ENCODE assay signal across 7 mouse cellular contexts in the genomic region with DNA sequence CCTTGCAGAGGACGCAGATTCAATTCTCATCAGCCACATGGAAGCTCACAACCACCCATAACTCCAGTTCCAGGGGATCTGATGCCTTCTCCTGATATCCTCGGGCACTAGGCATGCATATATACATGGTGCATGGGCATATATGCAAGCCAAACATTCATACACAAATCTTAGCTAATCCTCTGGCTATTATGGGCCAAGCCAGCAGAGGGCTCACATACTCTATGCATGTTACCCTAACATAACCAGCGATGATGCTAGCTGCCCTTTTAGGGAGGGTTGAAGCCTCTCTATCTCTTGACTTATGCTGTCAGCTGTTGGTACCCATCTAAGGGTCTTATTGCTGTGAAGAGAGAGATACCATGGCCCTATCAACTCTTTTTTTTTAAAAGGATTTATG. TPM values are rescaled to one million over a fixed set of nuclear protein-coding genes. Genes with fewer than 3 reads are reported as not detected.
DNase-seq lines count a peak whose midpoint lies in the region; ATAC-seq and TF ChIP-seq lines count a peak whose summit lies in the region.

No protein-coding gene starts in this region.

- no peak overlapping the region for H3K4me2 ChIP-seq in midbrain, postnatal 0 days (ENCODE audit: low read depth, low read length, poor library complexity, severe bottlenecking)
- H3K4me2 ChIP-seq in midbrain, embryonic 11.5 days, result no peak overlapping the region

- H3K9ac ChIP-seq in midbrain, postnatal 0 days (replicated peaks; ENCODE audit: low read length, poor library complexity, severe bottlenecking), result no peak overlapping the region
- no peak overlapping the region for H3K9ac ChIP-seq in midbrain, embryonic 11.5 days (ENCODE audit: low read length)

- H3K27me3 ChIP-seq in midbrain, postnatal 0 days (ENCODE audit: insufficient read depth, low read length), result no peaks in the 10 kb centered on the region
- H3K27me3 ChIP-seq in midbrain, embryonic 11.5 days (ENCODE audit: control insufficient read depth, insufficient read depth, low read length), result no peaks in the 10 kb centered on the region

- 42% methylated on average over 3 of the region's 3 CpGs for WGBS in midbrain, postnatal 0 days
- 56% methylated on average over 3 of the region's 3 CpGs for WGBS in midbrain, embryonic 11.5 days

- no peaks in the 10 kb centered on the region for H3K36me3 ChIP-seq in midbrain, postnatal 0 days (ENCODE audit: insufficient read depth, low read length)
- no peaks in the 10 kb centered on the region for H3K36me3 ChIP-seq in midbrain, embryonic 11.5 days (ENCODE audit: control insufficient read depth, insufficient read depth, low read length)

- no peaks in the 10 kb centered on the region for H3K4me1 ChIP-seq in midbrain, postnatal 0 days (ENCODE audit: insufficient read depth, low read length)
- H3K4me1 ChIP-seq in midbrain, embryonic 11.5 days (ENCODE audit: control insufficient read depth, insufficient read depth, low read length), result peaks cover 5% of the 10 kb centered on the region; the same call in 1 of the 2 replicates

- H3K4me3 ChIP-seq in midbrain, postnatal 0 days (ENCODE audit: low read depth, low read length), result no peak overlapping the region
- H3K4me3 ChIP-seq in midbrain, embryonic 11.5 days (ENCODE audit: low read depth, low read length), result no peak overlapping the region

- H3K27ac ChIP-seq in midbrain, postnatal 0 days (ENCODE audit: low read depth, low read length), result no peak overlapping the region
- no peak overlapping the region for H3K27ac ChIP-seq in midbrain, embryonic 11.5 days (ENCODE audit: low read depth, low read length)

- peak; percentile 72 for TF ChIP-seq CTCF in midbrain, postnatal 0 days (IDR thresholded peaks at IDR 0.05)

- no peak for ATAC-seq in midbrain, postnatal 0 days (ENCODE audit: low FRiP score)
- no peak for ATAC-seq in midbrain, embryonic 11.5 days (ENCODE audit: low FRiP score)
- ATAC-seq in activated CD4-positive, CD25-positive, alpha-beta regulatory T cell, adult 4 months, result peak; percentile 40

- peak; percentile 51 for DNase-seq in midbrain, postnatal 0 days (ENCODE audit: low spot score)
- no peak for DNase-seq in midbrain, embryonic 11.5 days (ENCODE audit: low spot score, missing footprints)
- peak; percentile 11 for DNase-seq in cerebellum, adult 9-11 months
- DNase-seq in kidney, postnatal 14 days, result peak; percentile 55
- DNase-seq in lung, postnatal 14 days, result peak; percentile 53
- peak; percentile 64 to 78 for DNase-seq in spleen, postnatal 4 days (ENCODE audit: low spot score in 2 of 2)

- no peaks in the 10 kb centered on the region for H3K9me3 ChIP-seq in midbrain, postnatal 0 days (ENCODE audit: low read length)
- H3K9me3 ChIP-seq in midbrain, embryonic 11.5 days (ENCODE audit: control insufficient read depth, low read length), result no peaks in the 10 kb centered on the region

RNA-seq across cellular contexts. Expression of gene Klhl12, which starts 4.3 kb away (rescaled TPM):
- total RNA-seq in midbrain, postnatal 0 days (2014; rRNA removed), result 26.4 and 42.7 TPM in 2 replicates
- 33.9 and 35.3 TPM in 2 replicates for polyA plus RNA-seq in midbrain, postnatal 0 days (2015; fragmentation: Nextera tagmentation; extraction: Ambion mirVana)
- polyA plus RNA-seq in midbrain, embryonic 11.5 days (2014; fragmentation: Nextera tagmentation; extraction: Ambion mirVana), result 31.0 and 31.7 TPM in 2 replicates
- polyA plus RNA-seq in activated CD4-positive, CD25-positive, alpha-beta regulatory T cell, adult 4 months (2017; shearing (Covaris generic)), result 10 to 100 TPM; 10.7 to 12.2 TPM

RNA-seq across cellular contexts. Expression of gene Adipor1, which starts 35.8 kb away (rescaled TPM):
- 98.7 and 110 TPM in 2 replicates for total RNA-seq in midbrain, postnatal 0 days (2014; rRNA removed)
- 74.1 and 80.5 TPM in 2 replicates for polyA plus RNA-seq in midbrain, postnatal 0 days (2015; fragmentation: Nextera tagmentation; extraction: Ambion mirVana)
- polyA plus RNA-seq in midbrain, embryonic 11.5 days (2014; fragmentation: Nextera tagmentation; extraction: Ambion mirVana), result 76.7 and 81.5 TPM in 2 replicates
- polyA plus RNA-seq in activated CD4-positive, CD25-positive, alpha-beta regulatory T cell, adult 4 months (2017; shearing (Covaris generic)), result 10 to 100 TPM; 32.7 to 33.2 TPM

RNA-seq across cellular contexts. Expression of gene Rabif, which starts 43.5 kb away (rescaled TPM):
- 37.6 and 45.1 TPM in 2 replicates for total RNA-seq in midbrain, postnatal 0 days (2014; rRNA removed)
- 79.0 and 79.5 TPM in 2 replicates for polyA plus RNA-seq in midbrain, postnatal 0 days (2015; fragmentation: Nextera tagmentation; extraction: Ambion mirVana)
- 47.4 and 48.1 TPM in 2 replicates for polyA plus RNA-seq in midbrain, embryonic 11.5 days (2014; fragmentation: Nextera tagmentation; extraction: Ambion mirVana)
- polyA plus RNA-seq in activated CD4-positive, CD25-positive, alpha-beta regulatory T cell, adult 4 months (2017; shearing (Covaris generic)), result 10 to 100 TPM; 34.2 to 42.6 TPM

RNA-seq across cellular contexts. Expression of gene Cyb5r1, which starts 45.6 kb away (rescaled TPM):
- total RNA-seq in midbrain, postnatal 0 days (2014; rRNA removed), result 5.3 and 7.4 TPM in 2 replicates
- 7.9 and 8.3 TPM in 2 replicates for polyA plus RNA-seq in midbrain, postnatal 0 days (2015; fragmentation: Nextera tagmentation; extraction: Ambion mirVana)
- 17.5 and 19.3 TPM in 2 replicates for polyA plus RNA-seq in midbrain, embryonic 11.5 days (2014; fragmentation: Nextera tagmentation; extraction: Ambion mirVana)
- polyA plus RNA-seq in activated CD4-positive, CD25-positive, alpha-beta regulatory T cell, adult 4 months (2017; shearing (Covaris generic)), result 10 to 100 TPM; 17.0 to 17.1 TPM
